Mouse (Mus musculus): ENCODE results near the gene Klhl22.
"Not testable (repeated sequence)": the region's sequence is repeated elsewhere in the genome, so short reads cannot be mapped to it uniquely, and the experiment has no call there.

Gene Klhl22

GRCm38 (mm10) chr16:17759344-17759773 lies at the start of gene Klhl22:
Gene Klhl22, plus strand, starts transcription at chr16:17759618.
- DNase-seq (ENCODE audit: low spot score), result peak; percentile 93

DNA sequence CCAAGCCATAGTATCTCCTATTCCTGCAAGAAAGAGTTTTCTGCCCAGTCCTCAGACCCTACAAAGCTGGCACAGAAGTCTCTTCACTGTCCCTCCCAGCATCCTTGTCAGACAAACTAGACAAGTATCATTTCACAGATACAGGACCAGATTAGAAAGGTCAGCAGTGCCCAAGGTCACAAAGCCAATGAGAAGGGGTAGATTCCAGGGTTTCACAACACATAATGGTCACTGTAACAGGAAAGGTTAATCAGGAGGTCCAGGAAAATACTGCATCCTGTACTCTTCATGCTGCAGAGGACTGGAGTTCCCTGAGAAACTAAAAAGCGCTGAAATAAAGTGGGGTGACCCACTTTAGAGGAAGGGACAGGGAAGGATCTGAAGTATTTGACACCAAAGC lies 41.6 kb upstream of the Klhl22 start:
- no peak for DNase-seq (ENCODE audit: low spot score)

- DNase-seq (ENCODE audit: low spot score), result no peak
Measured at GRCm38 (mm10) chr16:17721114-17721808, 38.2 kb upstream of the Klhl22 start.

- no peak for DNase-seq (ENCODE audit: low spot score)
Measured at GRCm38 (mm10) chr16:17721822-17722460, 37.5 kb upstream of the Klhl22 start.

DNA sequence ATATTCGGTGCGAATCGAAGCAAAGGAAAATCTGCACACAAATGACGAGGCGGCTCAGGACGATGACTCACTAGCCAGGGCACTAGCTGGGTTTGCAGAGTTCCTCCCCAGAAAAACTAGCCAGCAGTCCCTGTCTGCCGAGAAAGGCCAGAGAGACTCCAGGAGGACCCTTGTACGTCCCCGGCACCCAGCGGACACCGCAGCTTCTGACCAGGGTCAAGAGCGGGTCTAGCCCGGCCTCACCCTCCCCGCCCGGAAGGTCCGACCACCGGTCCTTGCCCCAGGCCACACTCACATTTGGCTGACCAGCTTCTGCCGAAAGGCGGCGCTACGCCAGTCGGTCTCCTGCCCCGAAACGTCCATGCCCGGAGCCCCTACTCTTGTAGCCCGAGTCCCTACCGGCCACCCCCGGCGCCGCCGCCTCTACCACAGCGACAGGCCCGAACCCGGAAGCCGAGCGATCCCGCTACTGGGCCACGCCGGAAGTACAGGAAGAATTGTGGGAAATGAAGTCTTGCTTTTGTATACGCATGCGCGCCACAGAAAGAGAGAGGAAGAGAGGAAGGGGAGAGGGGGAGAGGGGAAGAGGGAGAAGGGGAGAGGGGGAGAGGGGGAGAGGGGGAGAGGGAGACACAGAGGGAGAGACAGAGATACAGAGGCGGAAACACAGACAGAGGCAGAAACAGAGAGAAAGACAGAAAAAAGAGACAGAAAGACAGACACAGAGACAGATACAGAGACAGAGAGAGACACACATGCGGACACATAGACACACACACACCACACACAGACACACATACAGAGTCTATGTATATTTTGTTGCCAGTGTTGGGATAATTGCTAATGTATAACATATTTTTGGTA lies 36.7 kb upstream of the Klhl22 start:
- DNase-seq (ENCODE audit: low spot score), result peak; percentile 87

- no peak for DNase-seq (ENCODE audit: low spot score)
Measured at GRCm38 (mm10) chr16:17723325-17723626, 36.1 kb upstream of the Klhl22 start.

- DNase-seq (ENCODE audit: low spot score), result no peak
Measured at GRCm38 (mm10) chr16:17724448-17724847, 35.0 kb upstream of the Klhl22 start.

DNA sequence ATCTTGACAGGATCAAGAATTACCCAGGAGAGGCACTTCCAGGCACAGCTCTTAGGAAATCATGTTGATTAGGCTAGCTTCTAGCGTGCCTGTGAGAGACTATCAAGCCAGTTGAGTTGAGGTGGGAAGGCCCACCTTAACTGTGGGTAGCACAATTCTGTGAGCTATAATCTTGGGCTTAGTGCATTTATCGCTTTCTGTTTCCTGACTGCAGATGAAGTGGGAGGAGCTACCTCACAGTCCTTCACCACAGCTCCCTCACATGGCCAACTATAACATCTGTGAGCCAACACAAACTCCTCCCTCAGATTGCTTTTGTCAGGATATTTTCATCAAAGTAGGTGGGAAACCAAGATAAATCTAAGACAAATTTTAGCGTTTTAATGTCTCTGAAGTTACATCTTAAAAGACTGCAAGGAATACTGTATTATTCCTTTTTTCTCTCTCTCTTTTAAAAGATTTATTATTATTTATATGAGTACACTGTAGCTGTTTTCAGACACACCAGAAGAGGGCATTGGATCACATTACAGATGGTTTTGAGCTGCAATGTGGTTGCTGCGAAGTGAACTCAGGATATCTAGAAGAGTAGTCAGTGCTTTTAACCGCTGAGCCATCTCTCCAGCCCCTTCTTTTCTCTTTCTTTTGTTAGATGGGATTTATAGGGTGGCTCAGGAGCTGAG lies 32.1 kb upstream of the Klhl22 start:
- peak; percentile 12 for DNase-seq (ENCODE audit: low spot score)

GRCm38 (mm10) chr16:17729974-17730373 lies 29.4 kb upstream of the Klhl22 start:
- no peak for DNase-seq (ENCODE audit: low spot score)

DNA sequence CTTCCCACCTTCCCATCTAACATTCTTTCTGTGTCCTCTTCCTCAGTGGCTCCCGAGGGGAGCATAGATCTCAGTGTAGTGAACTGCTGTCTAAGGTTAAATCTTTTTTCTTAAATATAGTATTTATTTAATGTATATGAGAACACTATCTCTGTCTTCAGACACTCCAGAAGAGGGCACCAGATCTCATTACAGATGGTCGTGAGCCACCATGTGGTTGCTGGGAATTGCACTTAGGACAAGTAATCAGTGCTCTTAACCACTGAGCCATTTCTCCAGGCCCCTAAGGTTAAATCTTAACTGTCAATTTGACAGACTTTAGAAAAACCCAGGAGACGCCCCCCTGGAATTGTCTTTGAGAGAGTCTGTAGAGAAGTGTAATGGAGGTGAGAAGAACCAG lies 27.4 kb upstream of the Klhl22 start:
- DNase-seq (ENCODE audit: low spot score), result no peak

GRCm38 (mm10) chr16:17732431-17732830 lies 27.0 kb upstream of the Klhl22 start:
- DNase-seq (ENCODE audit: low spot score), result no peak

DNA sequence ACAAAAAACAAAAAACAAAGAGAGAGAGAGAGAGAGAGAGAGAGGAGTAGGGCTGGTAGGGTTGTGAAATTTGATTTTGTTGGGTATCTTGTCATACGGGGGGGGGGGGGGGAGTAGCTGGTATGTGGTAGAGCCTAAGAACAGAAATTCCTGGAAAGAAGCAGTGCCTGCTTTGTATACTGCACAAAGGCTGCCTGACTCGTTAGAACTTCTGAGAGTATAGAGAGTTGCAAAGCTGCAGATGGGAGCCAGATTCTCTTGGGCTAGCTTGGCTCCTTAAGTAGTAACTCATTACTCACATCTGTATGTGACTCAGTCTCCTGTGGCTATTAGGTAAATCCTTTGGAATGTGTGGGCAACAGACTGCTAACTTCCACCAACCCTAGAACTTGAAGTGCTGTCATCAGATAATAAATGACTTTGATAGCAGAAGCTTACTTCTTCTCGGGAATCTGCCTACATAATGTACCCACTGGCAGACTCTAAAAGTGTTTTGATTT lies 26.5 kb upstream of the Klhl22 start, which contains the start of gene Med15:
Gene Med15 (minus strand): TSS at position 51 of the 500 bp plus-strand sequence.
- DNase-seq (ENCODE audit: low spot score), result no peak

DNA sequence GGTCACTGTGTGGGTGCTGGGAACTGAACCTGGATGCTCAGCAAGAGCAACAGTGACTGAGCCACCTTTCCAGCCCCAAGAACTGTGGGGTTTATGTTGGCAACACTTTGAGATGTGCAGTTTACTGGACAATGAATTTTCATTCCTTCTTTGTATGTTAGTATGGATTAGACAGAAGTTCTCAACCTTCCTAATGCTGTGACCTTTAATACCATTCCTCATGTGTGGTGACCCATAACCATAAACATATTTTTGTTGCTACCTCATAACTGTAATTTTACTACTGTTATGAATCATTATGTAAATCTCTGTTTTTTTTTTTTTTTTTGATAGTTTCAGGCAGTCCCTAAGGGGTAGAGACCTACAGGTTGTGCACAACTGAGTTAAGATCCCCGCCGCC lies 25.8 kb upstream of the Klhl22 start:
- DNase-seq (ENCODE audit: low spot score), result no peak

- not testable (repeated sequence) for DNase-seq (ENCODE audit: low spot score)
Measured at GRCm38 (mm10) chr16:17734872-17735271, 24.5 kb upstream of the Klhl22 start.

GRCm38 (mm10) chr16:17736156-17736555 lies 23.3 kb upstream of the Klhl22 start:
- DNase-seq (ENCODE audit: low spot score), result no peak

- DNase-seq (ENCODE audit: low spot score), result no peak
Measured at GRCm38 (mm10) chr16:17740080-17740479, 19.3 kb upstream of the Klhl22 start.

DNA sequence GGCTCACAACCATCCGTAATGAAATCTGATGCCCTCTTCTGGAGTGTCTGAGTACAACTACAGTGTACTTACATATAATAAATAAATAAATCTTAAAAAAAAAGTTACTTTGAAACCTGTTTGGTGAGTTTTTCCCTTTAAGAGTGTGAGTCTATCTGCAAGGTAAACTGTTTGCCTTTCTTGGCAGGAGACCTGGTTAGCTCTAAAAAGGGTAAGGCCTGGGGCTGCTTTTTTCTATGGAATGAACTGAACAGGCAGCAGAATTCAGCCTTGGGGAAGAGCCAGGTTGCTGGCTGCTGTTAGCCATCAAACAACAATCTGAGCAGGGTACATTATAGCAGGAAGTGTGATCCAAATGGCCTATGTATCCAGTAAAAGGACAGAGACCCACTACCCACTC lies 16.6 kb upstream of the Klhl22 start:
- DNase-seq (ENCODE audit: low spot score), result no peak

DNA sequence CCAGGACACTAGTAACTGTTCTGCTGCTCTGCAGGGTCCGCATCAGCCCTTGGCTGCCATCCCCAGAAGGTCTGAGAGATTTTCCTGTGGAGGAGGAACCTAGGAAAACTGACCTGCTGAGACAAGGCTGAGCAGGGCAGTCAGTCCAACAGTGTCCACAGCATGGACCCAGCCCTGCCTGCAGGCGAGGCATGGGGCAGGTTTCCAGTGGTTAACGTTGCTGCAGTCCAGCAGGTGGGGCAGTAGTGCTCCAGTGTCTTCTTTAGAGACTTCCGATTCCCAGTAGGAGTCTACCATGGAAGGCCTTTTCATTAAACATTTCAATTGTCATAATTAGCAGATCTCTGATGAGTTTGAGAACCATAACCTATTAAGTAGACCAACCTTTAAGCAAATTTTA lies 16.1 kb upstream of the Klhl22 start:
- peak; percentile 26 for DNase-seq (ENCODE audit: low spot score)

DNA sequence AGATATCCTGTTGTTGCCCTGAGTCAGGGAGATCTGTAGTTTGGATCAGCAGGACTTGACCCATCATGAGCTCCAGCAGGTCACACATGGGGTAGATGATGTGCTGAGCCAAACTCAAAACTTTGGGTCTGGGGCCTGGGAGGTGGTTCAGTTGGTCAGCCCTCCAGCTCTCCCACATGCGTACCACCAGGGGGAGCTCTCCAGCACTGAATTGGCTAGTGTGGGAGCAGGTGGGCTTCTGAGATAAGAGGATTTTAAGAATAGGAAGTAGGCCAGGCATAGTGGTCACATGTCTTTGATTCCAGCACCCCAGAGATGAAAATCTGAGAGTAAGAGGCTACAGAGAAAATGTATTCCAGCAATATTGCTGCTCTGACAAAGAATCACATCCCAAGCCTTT lies 14.9 kb upstream of the Klhl22 start:
- DNase-seq (ENCODE audit: low spot score), result no peak

GRCm38 (mm10) chr16:17745067-17745466 lies 14.4 kb upstream of the Klhl22 start:
- no peak for DNase-seq (ENCODE audit: low spot score)

GRCm38 (mm10) chr16:17753001-17753400 lies 6.4 kb upstream of the Klhl22 start:
- DNase-seq (ENCODE audit: low spot score), result no peak

DNA sequence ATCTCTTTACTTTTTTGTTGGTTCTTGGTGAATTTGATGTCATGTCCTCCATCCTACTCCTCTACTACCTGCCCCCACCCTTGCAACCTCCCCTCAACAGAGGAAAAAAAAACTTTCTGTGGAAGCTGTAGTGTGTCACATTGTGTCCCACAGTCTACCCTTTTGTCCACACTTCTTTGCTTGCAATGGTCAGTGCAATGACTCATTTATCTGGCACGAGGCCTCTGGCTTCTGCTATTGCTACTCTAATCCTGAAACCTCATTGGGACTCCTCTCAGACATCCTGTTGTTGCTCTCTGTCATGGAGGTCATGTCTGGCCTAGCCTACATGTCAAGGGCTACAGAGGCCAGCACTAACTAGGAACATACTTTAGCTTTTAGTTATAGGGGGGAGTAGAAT lies 5.7 kb upstream of the Klhl22 start:
- DNase-seq (ENCODE audit: low spot score), result no peak
